Mouse (Mus musculus) E14TG2a.4 (cell line): ENCODE data around the gene Tesmin.

Source experiments
- CTCF ChIP-seq: conservative IDR thresholded peaks from 2 replicates; pipeline ENCODE4 v1.5.1; 2014; ENCODE audit warnings: low read length
- NANOG ChIP-seq: IDR thresholded peaks from 2 replicates; pipeline ENCODE4 v1.6.1; 2014; ENCODE audit warnings: borderline replicate concordance, low read length, mixed read lengths

DNA sequence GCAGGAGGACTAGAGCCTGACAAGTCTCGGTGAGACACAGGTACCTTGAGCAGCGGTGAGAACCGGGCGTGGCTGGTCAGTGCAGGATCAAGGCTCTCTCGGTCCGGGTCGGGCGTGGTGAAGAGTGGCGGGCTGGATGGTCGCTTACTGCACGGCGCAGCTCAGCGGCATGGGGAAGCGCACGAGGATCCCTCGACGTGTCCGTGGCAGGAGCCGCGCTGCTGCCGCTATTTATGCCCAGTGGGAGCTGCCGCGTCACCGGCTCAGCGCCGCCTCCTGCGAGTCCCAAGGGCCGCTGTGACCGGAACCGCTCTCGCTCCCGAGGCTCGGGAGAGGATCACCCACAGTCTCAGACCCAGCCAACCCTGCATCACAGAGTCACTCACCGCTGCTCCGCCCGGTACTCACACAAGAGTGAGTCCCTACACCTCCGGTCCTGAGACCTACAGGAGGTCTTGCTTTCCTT lies 25.6 kb downstream of the Tesmin start, which contains the start of gene Gal:
- TF ChIP-seq CTCF: no peak
- no peak for TF ChIP-seq NANOG
